Mouse (Mus musculus): ENCODE data around the gene Fbxl8. TPM values are rescaled to one million over a fixed set of nuclear protein-coding genes. Genes with fewer than 3 reads are reported as not detected.

Gene Fbxl8
- total RNA-seq, 2 experiments from 2014 or later, result 3.3 to 3.6 TPM

DNA sequence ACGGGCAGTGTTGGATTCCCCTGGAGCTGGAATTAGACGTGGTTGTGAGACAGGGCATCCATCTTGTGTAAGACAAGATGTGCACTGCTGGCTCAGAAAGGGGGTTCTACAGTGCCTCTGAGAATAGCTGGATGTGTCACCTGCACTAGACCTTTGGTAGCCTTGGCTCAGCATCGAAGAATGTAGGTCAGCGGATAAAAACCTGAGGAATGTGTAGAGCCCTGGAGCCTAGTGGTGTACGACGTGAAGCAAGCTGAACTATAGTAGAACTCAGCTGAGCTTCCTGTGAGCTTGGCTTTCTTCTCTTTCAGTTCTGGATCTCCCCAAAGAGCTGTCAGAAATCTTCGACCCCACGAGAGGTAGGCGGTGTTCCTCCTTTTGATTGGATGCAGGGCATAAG lies 39.4 kb downstream of the Fbxl8 start:
- DNase-seq, result no peak

DNA sequence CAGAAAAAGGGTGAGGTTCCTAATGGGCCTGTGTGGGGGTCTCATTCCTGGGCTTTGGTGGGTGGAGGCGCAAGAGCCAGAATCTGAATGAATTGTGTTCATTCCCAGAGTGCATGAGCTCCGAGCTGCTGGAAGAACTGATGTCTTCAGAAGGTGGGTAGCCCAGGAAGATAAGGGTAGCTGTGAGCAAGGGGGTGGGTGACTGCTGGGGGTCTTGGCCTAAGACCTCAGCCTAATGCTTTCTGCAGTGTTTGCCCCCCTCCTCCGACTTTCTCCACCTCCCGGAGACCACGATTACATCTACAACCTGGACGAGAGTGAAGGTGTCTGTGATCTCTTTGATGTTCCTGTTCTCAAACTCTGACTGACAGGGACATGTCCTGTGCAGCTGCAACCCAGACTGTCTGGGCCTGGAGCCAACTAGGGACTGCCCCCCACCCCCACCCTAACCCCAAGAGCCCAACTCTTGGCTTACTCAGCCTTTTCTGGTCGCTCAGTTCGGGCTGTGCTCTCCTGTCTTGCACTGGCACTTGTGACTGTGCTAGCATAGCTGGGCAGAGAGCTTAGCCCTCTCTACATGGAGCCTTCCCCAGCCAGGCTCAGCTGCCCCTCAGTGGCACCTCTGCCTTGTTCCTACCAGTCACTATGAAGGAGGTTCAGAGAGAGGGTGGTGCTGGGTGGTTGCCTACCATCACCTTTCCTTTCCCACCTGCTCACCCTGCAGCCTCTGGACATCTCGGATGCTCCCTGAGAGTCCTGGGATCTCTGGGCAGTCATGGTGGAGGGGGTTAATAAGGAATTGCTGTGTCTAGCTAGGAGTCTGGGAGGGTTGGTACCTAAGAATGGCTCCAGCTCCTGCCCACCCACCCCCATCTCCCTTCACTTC lies 40.1 kb downstream of the Fbxl8 start:
- DNase-seq, result no peak

DNA sequence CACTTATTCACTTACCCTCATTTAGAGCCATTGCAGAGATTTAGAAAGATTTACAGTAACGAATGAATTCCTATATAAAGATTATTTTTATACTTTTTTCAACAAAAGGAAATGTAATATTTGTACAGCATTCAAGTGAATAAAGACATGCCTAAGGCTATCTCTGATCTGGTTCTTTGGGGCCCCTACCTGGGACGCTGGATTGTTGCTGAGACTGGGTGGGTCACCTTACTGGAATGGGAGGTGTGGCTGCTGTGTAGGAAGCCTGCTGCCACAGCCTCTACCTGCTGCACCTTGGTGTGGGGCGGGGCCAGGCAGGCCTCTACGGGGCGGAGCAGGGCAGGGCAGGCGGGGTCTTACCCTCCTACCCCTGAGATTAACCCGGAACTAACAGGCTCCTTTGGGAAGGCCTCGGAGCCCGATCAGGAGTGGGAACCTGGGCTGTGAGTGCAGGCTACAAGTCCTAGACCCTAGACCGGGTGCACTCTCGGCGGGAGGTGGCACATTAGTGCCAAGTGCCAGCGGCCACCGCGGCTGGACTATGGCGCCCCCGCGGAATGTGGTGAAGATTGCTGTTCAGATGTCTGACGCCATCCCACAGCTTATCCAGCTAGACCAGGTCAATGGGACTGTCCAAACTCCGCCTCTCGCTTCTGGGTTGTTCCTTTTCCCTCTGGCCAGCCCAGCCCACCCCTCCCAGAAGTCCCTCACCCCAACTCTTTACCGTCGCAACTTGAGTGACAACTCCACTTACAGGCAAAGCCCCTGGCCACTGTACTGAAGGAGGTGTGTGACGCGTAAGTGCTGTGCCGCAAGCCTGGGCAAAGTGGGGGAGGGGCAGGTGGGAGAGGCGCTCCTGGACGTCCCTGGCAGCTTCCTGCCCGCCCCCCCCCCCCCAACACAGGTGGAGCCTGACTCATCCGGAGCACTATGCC lies 41.0 kb downstream of the Fbxl8 start, which contains the start of gene Elmo3:
Gene Elmo3 (plus strand): TSS at position 391 of the 935 bp plus-strand sequence.
- DNase-seq, result peak; percentile 69 to 81

DNA sequence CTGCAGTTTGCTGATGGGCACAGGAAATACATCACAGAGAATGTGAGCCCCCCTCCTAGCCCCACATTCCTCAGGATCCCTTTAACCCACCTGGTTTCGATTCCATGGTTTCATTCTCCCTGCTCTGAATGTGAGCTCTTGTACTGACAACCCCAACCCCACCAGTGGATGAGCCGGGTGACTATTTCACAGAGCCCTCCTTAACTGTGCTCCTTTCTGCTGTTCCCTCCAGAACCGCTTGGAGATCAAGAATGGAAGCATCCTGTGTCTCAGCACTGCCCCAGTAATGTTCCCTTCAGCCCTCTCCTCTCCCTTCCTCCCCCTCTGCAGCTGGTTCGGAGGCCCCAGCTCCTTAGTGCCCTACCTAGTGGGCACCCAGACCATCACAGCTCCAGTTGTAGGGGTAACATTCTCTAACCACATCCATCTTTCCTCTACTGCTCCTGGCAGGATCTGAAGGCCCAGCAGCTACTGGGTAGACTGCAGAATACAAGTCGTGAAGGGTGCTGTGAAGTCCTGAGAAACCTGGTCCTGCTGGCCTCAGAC lies 41.8 kb downstream of the Fbxl8 start:
- DNase-seq, result no peak

DNA sequence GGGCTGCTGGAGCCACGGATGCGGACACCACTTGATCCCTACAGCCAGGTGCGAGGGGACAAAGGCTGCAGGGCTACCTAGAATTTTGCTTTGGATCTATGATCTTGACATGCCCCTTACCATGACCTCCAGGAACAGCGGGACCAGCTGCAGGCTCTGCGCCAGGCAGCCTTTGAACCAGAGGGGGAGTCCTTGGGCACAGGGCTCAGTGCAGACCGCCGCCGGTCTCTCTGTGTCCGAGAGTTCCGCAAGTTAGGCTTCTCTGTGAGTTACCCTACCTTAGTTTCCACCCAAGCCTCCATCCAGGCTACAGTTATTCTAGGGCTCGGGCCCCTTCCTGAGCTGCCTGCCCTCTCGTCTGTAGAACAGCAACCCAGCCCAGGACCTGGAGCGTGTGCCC lies 43.2 kb downstream of the Fbxl8 start:
- no peak for DNase-seq

DNA sequence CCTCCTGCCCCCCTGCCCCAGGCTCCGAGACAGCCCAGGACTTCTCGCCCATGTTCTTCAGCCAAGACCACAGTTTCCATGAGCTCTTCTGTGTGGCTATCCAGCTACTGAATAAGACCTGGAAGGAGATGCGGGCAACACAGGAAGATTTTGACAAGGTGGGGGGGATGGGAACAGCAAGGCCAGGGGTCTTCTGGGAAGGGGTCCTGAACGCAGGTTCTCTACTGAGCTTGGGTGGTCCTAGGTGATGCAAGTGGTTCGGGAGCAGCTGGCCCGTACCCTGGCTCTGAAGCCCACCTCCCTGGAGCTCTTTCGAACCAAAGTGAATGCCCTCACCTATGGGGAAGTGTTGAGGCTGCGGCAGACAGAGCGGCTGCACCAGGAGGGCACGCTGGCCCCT lies 44.0 kb downstream of the Fbxl8 start:
- DNase-seq, result no peak

DNA sequence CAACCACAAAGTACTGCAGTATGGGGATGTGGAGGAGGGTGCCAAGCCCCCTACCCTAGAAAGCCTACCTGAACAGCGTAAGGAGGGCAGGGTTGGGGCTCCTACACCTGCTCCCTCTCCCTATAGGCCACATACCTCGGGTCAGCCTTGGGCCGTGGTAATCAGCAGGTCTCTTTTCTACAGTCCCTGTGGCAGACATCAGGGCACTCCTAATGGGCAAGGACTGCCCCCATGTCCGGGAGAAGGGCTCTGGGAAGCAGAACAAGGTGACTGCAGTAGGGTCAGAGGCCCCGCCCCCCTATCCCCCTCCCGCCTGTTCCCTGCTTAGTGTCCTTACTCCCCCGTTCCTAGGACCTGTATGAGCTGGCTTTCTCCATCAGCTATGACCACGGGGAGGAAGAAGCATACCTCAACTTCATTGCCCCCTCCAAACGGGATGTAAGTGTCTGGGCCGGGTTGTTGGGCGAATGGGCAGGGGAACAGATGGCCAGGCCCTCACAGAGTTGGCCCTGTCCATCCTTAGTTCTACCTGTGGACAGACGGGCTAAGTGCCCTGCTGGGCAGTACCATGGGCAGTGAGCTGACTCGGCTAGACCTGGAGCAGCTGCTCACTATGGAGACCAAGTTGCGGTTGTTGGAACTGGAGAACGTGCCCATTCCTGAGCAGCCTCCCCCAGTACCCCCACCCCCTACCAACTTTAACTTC lies 44.8 kb downstream of the Fbxl8 start:
- DNase-seq, result no peak

DNA sequence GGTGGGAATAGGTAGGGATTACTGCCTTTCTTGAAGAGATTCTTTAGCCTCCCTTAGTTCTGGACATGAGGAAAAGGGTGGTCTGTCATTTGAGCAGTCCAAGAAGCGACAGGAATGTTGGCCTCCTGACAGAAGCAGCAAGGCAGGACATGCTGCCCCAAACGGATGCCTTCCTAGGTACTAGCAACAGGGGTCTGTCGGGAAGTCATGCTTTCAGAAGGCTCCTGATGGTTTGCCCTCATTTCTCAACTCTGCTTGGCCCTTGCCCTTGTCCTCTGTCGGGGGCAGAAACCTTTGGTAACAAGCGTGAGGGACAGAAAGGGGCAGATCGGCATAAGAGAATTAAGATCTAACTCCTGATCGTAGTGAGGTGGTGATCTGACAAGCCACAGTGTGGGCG lies 45.7 kb downstream of the Fbxl8 start:
- no peak for DNase-seq

DNA sequence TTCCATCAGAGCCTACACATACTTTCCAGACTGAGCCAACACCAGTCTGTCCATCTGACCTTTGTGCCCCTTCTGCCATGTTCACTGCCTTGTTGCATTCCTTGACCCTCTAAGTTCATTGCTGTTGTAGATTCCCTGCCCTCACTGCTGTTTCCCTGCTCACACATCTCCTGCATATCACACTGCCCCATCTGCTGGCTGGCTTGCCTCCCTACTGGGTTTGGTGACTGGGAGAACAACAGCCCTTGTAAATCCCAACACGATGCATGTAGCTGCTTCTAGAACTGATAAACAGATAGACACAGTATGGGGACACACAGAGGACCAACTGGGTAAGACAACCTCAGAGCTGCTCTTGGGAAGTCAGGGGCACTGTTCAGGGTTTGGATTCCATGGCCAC lies 47.3 kb downstream of the Fbxl8 start:
- no peak for DNase-seq

DNA sequence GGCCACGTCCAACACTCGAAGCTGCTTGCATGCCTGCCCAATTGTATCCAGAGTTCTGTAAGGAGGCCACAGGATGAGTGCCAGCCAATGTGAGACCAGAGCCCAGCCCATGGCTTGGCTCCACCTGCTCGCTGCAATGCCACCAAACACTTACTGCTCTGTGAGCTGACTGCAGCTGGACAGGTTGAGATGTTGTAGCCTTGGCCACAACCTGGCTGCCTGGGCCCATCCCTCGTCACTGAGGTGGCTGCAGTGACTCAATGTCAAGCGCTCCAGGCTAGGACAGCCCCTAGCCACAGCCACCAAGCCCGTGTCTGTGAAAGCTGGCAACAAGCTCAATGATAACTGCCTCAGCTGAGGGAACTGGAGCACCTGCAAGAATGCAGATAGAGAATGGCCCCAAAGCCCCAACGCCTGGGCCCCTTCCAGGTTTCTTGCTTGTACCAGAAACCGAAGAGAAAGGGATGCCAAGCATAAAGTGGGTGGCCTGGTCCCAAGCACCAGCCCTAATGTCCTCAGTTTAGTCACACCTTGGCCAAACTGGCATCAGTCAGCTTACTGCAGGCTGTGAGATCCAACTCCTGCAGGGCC lies 48.5 kb downstream of the Fbxl8 start:
- DNase-seq, result no peak

DNA sequence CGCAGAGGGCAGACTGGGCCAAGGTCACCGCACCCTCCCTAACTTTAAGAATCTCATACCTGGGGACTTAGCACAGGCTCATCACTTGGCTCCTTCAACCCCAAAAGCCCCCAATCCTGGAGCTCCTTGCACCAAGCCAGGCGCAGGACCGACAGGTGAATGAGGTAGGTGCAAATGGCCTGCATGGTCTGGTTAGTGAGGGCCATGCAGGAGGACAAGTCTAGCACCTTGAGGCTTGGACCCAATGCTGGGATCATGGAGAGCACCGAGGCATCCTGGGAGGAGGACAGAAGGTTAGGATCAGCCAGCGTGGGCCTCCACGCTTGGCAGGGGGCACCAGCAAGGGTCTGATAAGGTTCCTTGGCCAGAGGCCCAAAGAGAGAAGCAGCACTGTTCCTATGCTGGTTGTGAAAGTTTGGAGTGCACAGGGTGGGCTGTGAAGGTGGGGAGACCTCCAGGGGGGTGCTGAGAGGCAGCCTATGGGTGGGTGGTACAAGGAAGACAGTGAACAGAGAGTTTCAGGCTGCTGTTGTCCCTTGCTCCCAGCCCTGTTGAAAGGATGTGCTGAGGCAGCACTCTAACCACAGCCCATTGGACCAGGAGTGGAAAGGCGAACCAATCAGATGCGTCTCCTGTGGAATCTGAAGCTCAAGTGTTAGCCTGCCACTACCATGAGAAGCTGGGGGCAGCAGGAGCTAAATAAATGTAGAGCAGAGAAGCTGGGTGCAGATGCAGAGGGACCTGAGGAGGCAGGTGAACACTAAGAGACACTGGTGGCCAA lies 49.4 kb downstream of the Fbxl8 start:
- DNase-seq, result no peak

DNA sequence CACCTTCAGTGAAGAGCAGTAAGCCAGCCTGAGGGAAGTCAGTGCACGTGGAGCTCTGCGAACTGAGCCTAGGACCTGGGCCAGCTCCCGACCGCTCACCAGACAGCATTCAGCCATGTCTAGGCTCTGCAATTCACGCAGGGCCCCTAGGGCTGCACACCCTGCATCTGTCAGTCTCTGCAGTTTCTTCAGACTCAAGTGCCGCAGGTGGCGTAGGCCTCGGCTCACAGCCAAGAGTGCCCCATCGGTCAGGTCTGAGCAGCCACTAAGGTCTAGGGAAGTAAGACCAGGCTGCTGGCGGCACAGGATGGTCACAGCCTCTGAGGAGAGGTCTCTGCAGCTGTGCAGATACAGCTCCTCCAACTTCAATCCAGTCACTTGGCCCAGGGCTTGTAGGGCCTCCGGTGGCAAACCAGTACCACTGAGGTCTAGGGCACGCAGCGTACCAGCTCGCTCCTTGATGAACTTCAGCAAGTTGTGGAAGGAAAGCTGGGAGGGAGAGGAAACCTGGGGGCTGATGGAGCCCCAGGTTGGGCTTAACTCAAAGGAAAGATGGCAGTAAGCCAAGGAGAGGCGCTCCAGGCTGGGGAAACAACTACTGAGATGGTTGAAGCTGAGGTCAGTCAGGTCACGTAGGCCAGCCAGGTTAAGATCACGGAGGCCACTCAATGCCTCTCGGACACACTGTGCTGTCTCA lies 50.8 kb downstream of the Fbxl8 start:
- DNase-seq, result no peak

DNA sequence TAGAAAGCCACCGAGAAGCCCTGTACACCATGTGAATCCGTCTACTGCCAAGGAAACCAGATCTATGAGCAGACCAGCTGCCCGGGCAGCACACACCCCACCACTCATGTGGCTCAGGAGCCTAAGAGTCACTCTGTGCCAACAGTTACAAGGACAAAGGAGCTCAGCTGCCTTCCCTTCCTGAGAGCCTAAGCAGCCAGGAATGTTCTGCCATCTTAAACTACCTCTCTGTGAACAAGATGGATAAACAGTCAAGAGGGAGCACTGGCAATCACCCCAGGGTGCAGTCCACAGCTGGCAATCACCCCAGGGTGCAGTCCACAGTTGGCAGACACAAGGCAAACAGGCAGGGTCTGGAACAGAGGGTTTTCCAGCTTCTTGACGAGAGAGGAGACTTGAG lies 53.5 kb downstream of the Fbxl8 start:
- DNase-seq, result peak in 1 of 2 experiments; percentile 53

DNA sequence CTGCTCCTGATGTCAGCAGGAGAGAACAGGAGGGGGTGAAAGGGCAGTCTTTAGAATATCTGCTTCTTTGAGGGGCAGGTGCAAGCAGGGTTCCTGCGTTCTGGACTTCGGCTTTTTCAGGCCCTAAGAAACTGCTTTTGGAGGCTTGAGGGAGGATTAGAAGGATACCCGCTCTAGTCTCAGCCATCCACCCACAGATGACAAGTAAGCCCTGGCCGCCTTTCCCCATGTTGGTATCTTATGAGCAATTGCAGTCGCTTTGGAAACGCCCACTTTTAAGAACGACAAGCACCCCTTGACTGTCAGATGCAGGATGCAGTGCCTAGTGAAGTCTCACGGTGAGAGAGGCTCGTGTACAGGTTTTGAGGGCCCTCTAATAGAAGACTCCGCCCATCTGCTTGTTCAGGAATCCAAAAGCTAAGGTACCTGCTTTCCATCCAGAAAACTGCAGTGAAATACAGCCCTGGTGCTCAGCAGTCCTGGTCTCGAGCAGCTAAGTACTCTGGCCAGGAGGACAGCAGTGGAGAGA lies 54.3 kb downstream of the Fbxl8 start:
- no peak for DNase-seq

Small RNA genes within 50 kb of the gene (microRNA-seq; reads per million reads assigned to microRNA genes)
- gene Gm27320, result not detected
- 2,689 reads per million, percentile 89 among the genes with 10 or more reads in this experiment for gene Mir328

Other genes with a start within 250 kb of the Fbxl8 start
- gene Ces3a, start 216.0 kb upstream of the Fbxl8 start, total RNA-seq (2021), result 1 to 10 TPM in 1 of 2 experiments, under 1 TPM in 1; 0.30 to 1.6 TPM
- gene Ces3b, start 180.9 kb upstream of the Fbxl8 start, total RNA-seq (2021), result under 1 TPM in 1 of 2 experiments, not detected in 1; 0.73 TPM
- not detected for gene Ces4a, start 132.8 kb upstream of the Fbxl8 start, total RNA-seq (2021)
- 100 to 1,000 TPM in 1 of 2 experiments, 10 to 100 TPM in 1; 74.1 to 104 TPM for gene Cbfb, start 94.0 kb upstream of the Fbxl8 start, total RNA-seq (2021)
- 10 to 100 TPM; 23.7 to 27.2 TPM for gene D230025D16Rik, start 39.5 kb upstream of the Fbxl8 start, total RNA-seq (2021)
- 1 to 10 TPM; 2.7 to 3.0 TPM for gene B3gnt9, start 9.5 kb upstream of the Fbxl8 start, total RNA-seq (2021)
- gene Tradd, start within 50 bp of the Fbxl8 start, total RNA-seq (2021), result 10 to 100 TPM; 15.3 to 17.9 TPM
- 1 to 10 TPM; 1.3 to 1.6 TPM for gene Hsf4, start 5.2 kb downstream of the Fbxl8 start, total RNA-seq (2021)
- 1 to 10 TPM; 5.5 TPM for gene Nol3, start 11.5 kb downstream of the Fbxl8 start, total RNA-seq (2021)
- 1 to 10 TPM; 2.4 to 2.8 TPM for gene 4931428F04Rik, start 25.2 kb downstream of the Fbxl8 start, total RNA-seq (2021)
- 10 to 100 TPM; 19.8 to 22.0 TPM for gene Exoc3l, start 31.5 kb downstream of the Fbxl8 start, total RNA-seq (2021)
- gene E2f4, start 33.0 kb downstream of the Fbxl8 start, total RNA-seq (2021), result 10 to 100 TPM; 36.6 to 49.5 TPM
- gene Elmo3, start 41.0 kb downstream of the Fbxl8 start, total RNA-seq (2021), result 1 to 10 TPM; 3.7 to 7.8 TPM
- 1 to 10 TPM; 3.4 to 6.1 TPM for gene Lrrc29, start 61.6 kb downstream of the Fbxl8 start, total RNA-seq (2021)
- 10 to 100 TPM; 61.5 to 67.0 TPM for gene Tmem208, start 61.7 kb downstream of the Fbxl8 start, total RNA-seq (2021)
- gene Fhod1, start 83.3 kb downstream of the Fbxl8 start, total RNA-seq (2021), result 10 to 100 TPM; 11.9 to 14.4 TPM
- under 1 TPM; 0.76 to 0.99 TPM for gene Slc9a5, start 84.2 kb downstream of the Fbxl8 start, total RNA-seq (2021)
- 1 to 10 TPM in 1 of 2 experiments, under 1 TPM in 1; 0.23 to 1.4 TPM for gene Plekhg4, start 108.6 kb downstream of the Fbxl8 start, total RNA-seq (2021)
- not detected for gene Kctd19, start 148.9 kb downstream of the Fbxl8 start, total RNA-seq (2021)
- gene Lrrc36, start 148.9 kb downstream of the Fbxl8 start, total RNA-seq (2021), result 1 to 10 TPM; 2.4 to 2.8 TPM
- 10 to 100 TPM; 23.6 to 36.2 TPM for gene Tppp3, start 206.9 kb downstream of the Fbxl8 start, total RNA-seq (2021)
- gene Zdhhc1, start 232.3 kb downstream of the Fbxl8 start, total RNA-seq (2021), result 10 to 100 TPM; 16.0 to 17.7 TPM